Mouse (Mus musculus) MEL (cell line): Measurements from ENCODE around the gene Cxcr2. TPM values are rescaled to one million over a fixed set of nuclear protein-coding genes. Genes with fewer than 3 reads are reported as not detected.

ENCODE experiments used
- DNase-seq: peaks from one replicate; pipeline ENCODE4 v3.0.0; 2011; ENCODE audit warnings: low read depth, low spot score
- H3K27ac ChIP-seq: 2 replicates; pipeline ENCODE4 v1.5.1; 2012; ENCODE audit warnings: low read depth, mild to moderate bottlenecking, control low read depth, low read length, moderate library complexity; ENCODE audit not compliant: control insufficient read depth
- H3K27me3 ChIP-seq, 2 experiments: fragments of 150-350 bp in 1 of 2; sonication (generic) in 1 of 2; 2 replicates each; pipeline ENCODE4 v1.6.1; 2012; ENCODE audit warnings: low read length in 2 of 2, mild to moderate bottlenecking in 2 of 2, improper control_type of control experiment in 1 of 2, moderate library complexity in 1 of 2; ENCODE audit not compliant: insufficient read depth in 2 of 2, control insufficient read depth in 1 of 2
- H3K36me3 ChIP-seq, 2 experiments: 2 replicates each; pipeline ENCODE4 v1.6.1; 2012 to 2014; ENCODE audit warnings: low read length in 2 of 2, improper control_type of control experiment in 1 of 2, inconsistent platforms in 1 of 2, mild to moderate bottlenecking in 1 of 2; ENCODE audit not compliant: insufficient read depth in 2 of 2, control insufficient read depth in 1 of 2
- H3K4me1 ChIP-seq, 2 experiments: fragments of 150-350 bp in 1 of 2; sonication (generic) in 1 of 2; 2 replicates each; pipeline ENCODE4 v1.6.1; 2012; ENCODE audit warnings: low read length in 2 of 2, improper control_type of control experiment in 1 of 2, mild to moderate bottlenecking in 1 of 2; ENCODE audit not compliant: insufficient read depth in 2 of 2, control insufficient read depth in 1 of 2
- H3K4me3 ChIP-seq, 2 experiments: fragments of 150-350 bp in 1 of 2; sonication (generic) in 1 of 2; 2 replicates each; pipeline ENCODE4 v1.5.1; 2012; ENCODE audit warnings: low read depth in 2 of 2, low read length in 2 of 2, mild to moderate bottlenecking in 2 of 2, moderate library complexity in 2 of 2, control low read depth in 1 of 2, improper control_type of control experiment in 1 of 2; ENCODE audit not compliant: control insufficient read depth in 1 of 2, insufficient read depth in 1 of 2
- H3K79me2 ChIP-seq: 2 replicates; pipeline ENCODE4 v1.6.1; 2012; ENCODE audit warnings: mild to moderate bottlenecking, low read length, moderate library complexity; ENCODE audit not compliant: control insufficient read depth, poor library complexity, insufficient read depth
- H3K9ac ChIP-seq: 2 replicates; pipeline ENCODE4 v1.6.1; 2012; ENCODE audit warnings: low read depth, mild to moderate bottlenecking, control low read depth, low read length, moderate library complexity; ENCODE audit not compliant: control insufficient read depth, poor library complexity, severe bottlenecking
- H3K9me3 ChIP-seq: fragments of 150-350 bp; sonication (generic); replicated peaks from 2 replicates; pipeline ENCODE4 v1.6.1; 2012; ENCODE audit warnings: mild to moderate bottlenecking, low read length, improper control_type of control experiment, moderate library complexity; ENCODE audit not compliant: insufficient read depth
- BHLHE40 ChIP-seq: IDR thresholded peaks from 2 replicates; pipeline ENCODE4 v1.6.1; 2012; ENCODE audit warnings: low read depth, mild to moderate bottlenecking, inconsistent platforms, low read length, improper control_type of control experiment, borderline replicate concordance
- CTCF ChIP-seq, 3 experiments: IDR thresholded peaks in 2 of 3; conservative IDR thresholded peaks in 1 of 3; 2 replicates each; pipeline ENCODE4 v1.5.1; 2011 to 2012; ENCODE audit warnings: low read length in 3 of 3, low read depth in 2 of 3, mild to moderate bottlenecking in 2 of 3, improper control_type of control experiment in 1 of 3, inconsistent platforms in 1 of 3, mixed read lengths in 1 of 3, moderate library complexity in 1 of 3; ENCODE audit not compliant: control insufficient read depth in 1 of 3, insufficient read depth in 1 of 3, poor library complexity in 1 of 3, severe bottlenecking in 1 of 3
- ELF1 ChIP-seq: IDR thresholded peaks from 2 replicates; pipeline ENCODE4 v1.6.1; 2014; ENCODE audit warnings: low read depth, mild to moderate bottlenecking, inconsistent platforms, low read length, improper control_type of control experiment, moderate library complexity
- EP300 ChIP-seq, 2 experiments: IDR thresholded peaks; 2 replicates each; pipeline ENCODE4 v1.6.1; 2011; ENCODE audit warnings: improper control_type of control experiment in 2 of 2, low read length in 2 of 2, low read depth in 1 of 2, mild to moderate bottlenecking in 1 of 2
- ETS1 ChIP-seq: IDR thresholded peaks from 2 replicates; pipeline ENCODE4 v1.6.1; 2012; ENCODE audit warnings: low read depth, mild to moderate bottlenecking, inconsistent platforms, low read length, improper control_type of control experiment, moderate library complexity
- HCFC1 ChIP-seq: IDR thresholded peaks from 2 replicates; pipeline ENCODE4 v1.6.1; 2012; ENCODE audit warnings: low read depth, mild to moderate bottlenecking, inconsistent platforms, low read length, improper control_type of control experiment, moderate library complexity
- KAT2A ChIP-seq: conservative IDR thresholded peaks from 2 replicates; pipeline ENCODE4 v1.6.1; 2012; ENCODE audit warnings: low read depth, low read length, improper control_type of control experiment, inconsistent platforms
- MAFK ChIP-seq: IDR thresholded peaks from 2 replicates; pipeline ENCODE4 v1.6.1; 2011; ENCODE audit warnings: low read depth, mild to moderate bottlenecking, low read length, improper control_type of control experiment, borderline replicate concordance
- MAX ChIP-seq: IDR thresholded peaks from 2 replicates; pipeline ENCODE4 v1.6.1; 2011; ENCODE audit warnings: low read length, improper control_type of control experiment
- MAZ ChIP-seq: IDR thresholded peaks from 2 replicates; pipeline ENCODE4 v1.6.1; 2012; ENCODE audit warnings: low read depth, mild to moderate bottlenecking, inconsistent platforms, low read length, improper control_type of control experiment
- MEF2A ChIP-seq: IDR thresholded peaks from 2 replicates; pipeline ENCODE4 v1.6.1; 2014; ENCODE audit warnings: low read depth, mild to moderate bottlenecking, inconsistent platforms, low read length, improper control_type of control experiment; ENCODE audit not compliant: poor library complexity, insufficient replicate concordance, severe bottlenecking; ENCODE audit errors: extremely low read depth
- MXI1 ChIP-seq: IDR thresholded peaks from 2 replicates; pipeline ENCODE4 v1.6.1; 2011; ENCODE audit warnings: mild to moderate bottlenecking, low read depth, low read length, improper control_type of control experiment
- MYB ChIP-seq: IDR thresholded peaks from 2 replicates; pipeline ENCODE4 v1.6.1; 2011; ENCODE audit warnings: mild to moderate bottlenecking, low read depth, low read length, improper control_type of control experiment
- NRF1 ChIP-seq: IDR thresholded peaks from 2 replicates; pipeline ENCODE4 v1.6.1; 2014; ENCODE audit warnings: low read depth, mild to moderate bottlenecking, inconsistent platforms, low read length, improper control_type of control experiment, moderate library complexity; ENCODE audit not compliant: poor library complexity, insufficient read depth, severe bottlenecking
- POLR2AphosphoS2 ChIP-seq: IDR thresholded peaks from 2 replicates; pipeline ENCODE4 v1.6.1; 2011; ENCODE audit warnings: low read length, improper control_type of control experiment
- RAD21 ChIP-seq: IDR thresholded peaks from 2 replicates; pipeline ENCODE4 v1.6.1; 2011; ENCODE audit warnings: mild to moderate bottlenecking, low read depth, low read length, improper control_type of control experiment
- RCOR1 ChIP-seq: IDR thresholded peaks from 2 replicates; pipeline ENCODE4 v1.6.1; 2012; ENCODE audit warnings: low read depth, mild to moderate bottlenecking, inconsistent platforms, low read length, improper control_type of control experiment
- SIN3A ChIP-seq: IDR thresholded peaks from 2 replicates; pipeline ENCODE4 v1.6.1; 2012; ENCODE audit warnings: low read length, improper control_type of control experiment, inconsistent platforms
- SMC3 ChIP-seq: IDR thresholded peaks from 2 replicates; pipeline ENCODE4 v1.6.1; 2011; ENCODE audit warnings: low read depth, low read length, improper control_type of control experiment
- TAL1 ChIP-seq: IDR thresholded peaks from 2 replicates; pipeline ENCODE4 v1.6.1; 2012; ENCODE audit warnings: mild to moderate bottlenecking, inconsistent platforms, low read length, moderate library complexity, mixed read lengths
- USF1 ChIP-seq: IDR thresholded peaks from 2 replicates; pipeline ENCODE4 v1.6.1; 2014; ENCODE audit warnings: low read depth, mild to moderate bottlenecking, inconsistent platforms, low read length, improper control_type of control experiment, moderate library complexity
- USF2 ChIP-seq, 2 experiments: IDR thresholded peaks; 2 replicates each; pipeline ENCODE4 v1.6.1; 2011 to 2012; ENCODE audit warnings: improper control_type of control experiment in 2 of 2, low read length in 2 of 2, borderline replicate concordance in 1 of 2, inconsistent platforms in 1 of 2, low read depth in 1 of 2, mild to moderate bottlenecking in 1 of 2; ENCODE audit not compliant: insufficient read depth in 1 of 2
- ZKSCAN1 ChIP-seq: IDR thresholded peaks from 2 replicates; pipeline ENCODE4 v1.6.1; 2012; ENCODE audit warnings: low read depth, mild to moderate bottlenecking, inconsistent platforms, low read length, improper control_type of control experiment, moderate library complexity
- ZMIZ1 ChIP-seq: IDR thresholded peaks from 2 replicates; pipeline ENCODE4 v1.6.1; 2012; ENCODE audit warnings: low read depth, mild to moderate bottlenecking, inconsistent platforms, low read length, improper control_type of control experiment, moderate library complexity
- polyA plus RNA-seq, 2 experiments: library from polyadenylated mRNA; stranded (reverse) in 1 of 2; unstranded in 1 of 2; fragments of >175 nt in 1 of 2; fragments of >200 nt in 1 of 2; gene quantifications; 2 replicates each; pipeline versions ENCODE4 v1.2.1 to v1.2.4; 2012; ENCODE audit warnings: low replicate concordance in 2 of 2, low read depth in 1 of 2; ENCODE audit not compliant: insufficient read length in 2 of 2, insufficient read depth in 1 of 2, missing spikeins in 1 of 2
- total RNA-seq: library from RNA; depleted of rRNA; stranded (reverse); fragments of 300-350 nt; gene quantifications from 2 replicates; pipeline ENCODE4 v1.2.3, GENCODE M21; 2012

The Cxcr2 gene
- total and polyA plus RNA-seq, 3 experiments: 0.11 to 0.92 TPM; not detected in 1

- Histone ChIP-seq H3K27me3 (no peaks in the 10 kb centered on the region), H3K36me3 (no peaks in the 10 kb centered on the region), H3K4me1 (no peaks in the 10 kb centered on the region), H3K79me2 (no peaks in the 10 kb centered on the region), H3K9ac (no peak overlapping the region), H3K27ac (no peak overlapping the region), H3K9me3 (no peaks in the 10 kb centered on the region), H3K4me3 (no peak overlapping the region)
- DNase-seq: no peak
- TF ChIP-seq EP300 (IDR thresholded peaks at IDR 0.05; ENCODE audit: low read depth in 1 of 2, low read length in 2 of 2) (no peak), MAX (no peak), RCOR1 (no peak), ZKSCAN1 (no peak), NRF1 (no peak), SMC3 (no peak), SIN3A (no peak), USF2 (IDR thresholded peaks at IDR 0.05; ENCODE audit: borderline replicate concordance in 1 of 2, insufficient read depth in 1 of 2, low read depth in 1 of 2, low read length in 2 of 2) (no peak), RAD21 (no peak), MEF2A (no peak), USF1 (no peak), MYB (no peak), CTCF (IDR thresholded peaks at IDR 0.05 in 2 of 3, conservative IDR thresholded peaks at IDR 0.05 in 1 of 3; ENCODE audit: control insufficient read depth in 1 of 3, insufficient read depth in 1 of 3, low read depth in 2 of 3, low read length in 3 of 3, poor library complexity in 1 of 3, severe bottlenecking in 1 of 3) (no peak), POLR2AphosphoS2 (no peak), ETS1 (no peak), ZMIZ1 (no peak), BHLHE40 (no peak)
Observed at GRCm38 (mm10) chr1:74111696-74112030, 42.1 kb upstream of the Cxcr2 start.

- H3K27me3 ChIP-seq: no peaks in the 10 kb centered on the region
Observed at GRCm38 (mm10) chr1:74113071-74113470, 40.7 kb upstream of the Cxcr2 start.

More at GRCm38 (mm10) chr1:74113071-74113470, 40.7 kb upstream of the Cxcr2 start:
- no peaks in the 10 kb centered on the region for H3K9me3 ChIP-seq
- TF ChIP-seq HCFC1: no peak
- TF ChIP-seq TAL1: no peak
- no peak for TF ChIP-seq RCOR1
- TF ChIP-seq NRF1: no peak
- TF ChIP-seq MAZ: no peak
- TF ChIP-seq ELF1: no peak
- no peak for TF ChIP-seq ETS1
- no peak for TF ChIP-seq KAT2A
- TF ChIP-seq MXI1: no peak
- TF ChIP-seq SMC3: no peak
- no peak for TF ChIP-seq ZKSCAN1
- TF ChIP-seq MAFK: no peak
- TF ChIP-seq CTCF (IDR thresholded peaks at IDR 0.05 in 2 of 3, conservative IDR thresholded peaks at IDR 0.05 in 1 of 3; ENCODE audit: control insufficient read depth in 1 of 3, insufficient read depth in 1 of 3, low read depth in 2 of 3, low read length in 3 of 3, poor library complexity in 1 of 3, severe bottlenecking in 1 of 3): no peak
- TF ChIP-seq MEF2A: no peak
- no peak for DNase-seq
- no peaks in the 10 kb centered on the region for H3K4me1 ChIP-seq
- no peak overlapping the region for H3K4me3 ChIP-seq
- no peaks in the 10 kb centered on the region for H3K79me2 ChIP-seq
- H3K36me3 ChIP-seq: no peaks in the 10 kb centered on the region
- no peak overlapping the region for H3K27ac ChIP-seq
- no peak overlapping the region for H3K9ac ChIP-seq
